Mouse (Mus musculus) frontal cortex, postnatal 10 days (tissue): Measurements from ENCODE around the gene Sort1.

ENCODE experiments used
- DNase-seq, 2 experiments: peaks; one replicate each; pipeline ENCODE4 v3.0.0; 2022; ENCODE audit warnings: low spot score in 2 of 2, mixed read lengths in 1 of 2

Sort1 gene

DNA sequence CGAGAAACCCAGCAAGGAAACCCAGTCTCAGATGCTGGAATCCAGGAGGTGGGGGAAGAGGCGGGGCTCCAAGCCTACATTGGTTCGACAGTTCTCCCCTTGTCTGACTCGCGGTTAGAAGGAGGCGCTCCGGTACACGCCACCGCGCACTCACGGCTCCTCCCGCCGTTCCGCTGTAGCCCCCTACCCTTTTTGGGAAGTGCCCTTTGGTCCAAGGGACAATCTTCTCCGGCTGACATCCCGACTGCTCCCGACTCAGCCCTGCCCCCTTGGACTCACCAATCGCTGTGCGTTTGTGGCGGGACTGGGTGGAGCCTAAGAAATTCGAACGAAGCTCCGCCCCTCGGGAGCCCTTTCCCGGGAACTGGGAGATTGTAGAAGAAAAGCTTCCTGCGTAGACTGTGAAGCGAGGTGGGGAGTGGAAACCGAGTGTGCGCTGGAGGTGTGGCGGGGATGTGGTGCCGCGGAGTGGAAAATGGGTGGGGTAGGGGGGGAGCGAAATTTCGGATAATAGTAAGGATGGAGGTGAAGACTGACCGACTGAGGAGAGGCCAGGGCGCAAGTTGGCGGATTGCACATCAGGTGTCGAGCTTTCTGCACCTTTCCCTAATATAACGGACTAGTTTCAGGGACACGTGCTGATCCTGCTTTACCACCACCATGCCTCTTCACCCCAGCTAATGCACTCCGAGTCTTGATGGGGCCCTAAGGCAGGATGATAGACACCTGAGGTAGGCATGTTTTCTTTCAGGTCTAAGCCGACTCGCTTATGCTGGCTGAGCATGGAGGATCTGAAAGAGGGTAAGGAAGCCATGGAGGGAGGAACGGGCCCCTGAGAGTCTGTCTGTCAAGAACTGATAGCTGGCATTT, 99.8 kb downstream of the Sort1 start, which contains the start of gene Psrc1:
Gene Psrc1 (plus strand): TSS at position 355 of the 870 bp plus-strand sequence.
- peak; percentile 72 to 86 for DNase-seq

DNA sequence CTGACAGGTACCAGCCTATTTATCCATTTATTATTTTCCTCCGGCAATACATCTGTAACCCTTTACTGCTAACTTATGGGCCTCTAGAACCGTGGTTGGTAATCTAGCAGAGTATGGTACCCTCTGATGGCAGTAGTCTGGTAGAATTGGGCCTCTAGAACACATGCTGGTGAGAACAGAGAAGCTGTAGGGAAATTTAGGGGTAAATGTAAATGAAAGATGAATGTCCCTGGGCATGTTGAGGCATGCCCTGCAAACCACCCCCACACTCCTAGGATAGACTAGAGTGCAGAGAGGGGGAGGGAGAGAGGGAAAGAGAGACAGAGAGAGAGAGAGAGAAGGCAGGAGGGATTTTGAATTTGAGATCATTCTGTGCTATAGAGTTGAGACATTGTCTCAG, 100.5 kb downstream of the Sort1 start:
- DNase-seq, result no peak

- DNase-seq, result peak in 1 of 2 experiments; percentile 44
Measured at GRCm38 (mm10) chr3:108386186-108386585, 102.3 kb downstream of the Sort1 start.

DNA sequence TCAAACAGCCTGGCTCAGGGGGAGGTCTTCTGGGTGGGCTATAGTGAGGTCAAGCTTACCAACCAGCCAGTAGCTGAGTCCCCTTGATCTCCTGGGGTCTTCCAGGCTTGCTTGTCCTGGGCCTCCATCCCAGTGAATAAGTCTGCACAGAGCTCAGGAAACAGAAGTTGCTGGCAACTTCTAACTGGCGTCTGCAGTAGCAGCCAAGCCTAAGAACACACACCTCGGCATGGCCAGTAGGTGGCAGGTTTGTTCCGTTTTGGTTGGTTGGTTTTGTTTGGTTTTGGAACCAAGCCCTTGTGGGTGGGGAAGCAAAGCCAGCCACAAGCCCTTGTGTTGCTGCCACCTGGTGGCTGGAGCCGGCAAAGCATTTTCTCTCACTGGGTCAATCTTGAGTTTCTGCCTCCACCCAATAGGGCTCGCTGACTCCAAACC, 105.2 kb downstream of the Sort1 start:
- DNase-seq, result peak; percentile 89 to 92

DNA sequence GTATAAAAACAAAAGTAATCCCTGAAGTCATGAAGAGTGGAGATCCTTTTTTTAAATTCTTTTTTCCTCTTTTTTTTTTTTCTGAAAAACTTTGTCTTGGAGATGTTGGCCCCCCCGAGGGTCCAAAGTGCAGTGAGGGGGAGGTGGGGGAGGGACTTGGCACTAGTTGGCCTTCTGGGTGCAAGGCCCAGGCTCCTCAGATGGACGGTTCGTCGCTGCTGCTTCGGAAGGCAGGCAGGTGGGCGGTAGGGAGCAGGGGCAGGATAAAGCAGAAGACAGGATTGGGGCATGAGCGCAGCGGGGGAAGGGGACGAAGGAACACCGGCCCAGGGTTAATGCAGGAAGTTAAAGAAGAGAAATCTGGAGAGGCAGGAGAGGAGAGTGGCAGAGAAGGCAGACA, 108.4 kb downstream of the Sort1 start:
- no peak for DNase-seq

DNA sequence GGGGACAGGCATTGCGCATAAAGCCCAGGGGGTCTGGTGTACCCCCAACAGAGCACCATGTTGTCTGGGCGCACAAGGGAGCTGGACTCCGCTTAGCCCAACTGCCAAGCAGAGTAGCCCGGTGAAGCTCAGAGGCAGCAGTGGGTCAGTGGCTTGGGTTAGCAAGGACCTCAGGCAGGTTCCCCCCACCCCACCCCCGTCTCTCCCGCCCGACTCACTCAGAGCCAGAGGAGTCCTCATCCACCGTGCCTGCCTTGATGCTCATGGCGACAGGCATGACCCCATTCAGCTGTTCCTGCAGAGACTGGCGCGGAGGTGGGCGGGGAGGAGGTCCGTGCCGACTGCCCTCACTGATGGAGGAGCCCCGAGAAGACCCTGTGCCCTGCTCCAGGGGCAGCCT, 108.9 kb downstream of the Sort1 start:
- no peak for DNase-seq

GRCm38 (mm10) chr3:108398281-108398680, 114.4 kb downstream of the Sort1 start:
- no peak for DNase-seq

DNA sequence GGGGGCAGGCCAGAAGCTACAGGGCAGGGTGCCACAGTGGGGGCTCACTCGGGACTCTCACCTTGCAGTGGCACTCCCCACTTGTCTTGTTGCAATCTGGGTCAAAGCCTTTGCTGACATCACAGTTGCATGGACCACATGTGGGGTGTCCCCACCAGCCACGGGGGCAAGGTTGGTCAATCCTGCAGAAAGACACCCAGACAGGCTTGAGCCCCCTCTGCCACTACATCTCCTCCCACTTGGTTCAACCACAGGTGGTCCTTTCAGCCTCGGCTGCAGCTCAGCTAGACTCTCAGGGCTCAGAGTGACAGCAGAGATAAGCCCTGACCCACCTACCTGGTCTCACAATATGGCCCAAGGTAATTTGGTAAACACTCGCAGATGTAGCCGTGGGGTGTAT, 116.6 kb downstream of the Sort1 start:
- no peak for DNase-seq

GRCm38 (mm10) chr3:108401692-108402527, 118.0 kb downstream of the Sort1 start:
- DNase-seq, result peak; percentile 82 to 87

- DNase-seq, result no peak
Measured at GRCm38 (mm10) chr3:108402528-108402920, 118.6 kb downstream of the Sort1 start.

- no peak for DNase-seq
Measured at GRCm38 (mm10) chr3:108405536-108406305, 121.8 kb downstream of the Sort1 start.

DNA sequence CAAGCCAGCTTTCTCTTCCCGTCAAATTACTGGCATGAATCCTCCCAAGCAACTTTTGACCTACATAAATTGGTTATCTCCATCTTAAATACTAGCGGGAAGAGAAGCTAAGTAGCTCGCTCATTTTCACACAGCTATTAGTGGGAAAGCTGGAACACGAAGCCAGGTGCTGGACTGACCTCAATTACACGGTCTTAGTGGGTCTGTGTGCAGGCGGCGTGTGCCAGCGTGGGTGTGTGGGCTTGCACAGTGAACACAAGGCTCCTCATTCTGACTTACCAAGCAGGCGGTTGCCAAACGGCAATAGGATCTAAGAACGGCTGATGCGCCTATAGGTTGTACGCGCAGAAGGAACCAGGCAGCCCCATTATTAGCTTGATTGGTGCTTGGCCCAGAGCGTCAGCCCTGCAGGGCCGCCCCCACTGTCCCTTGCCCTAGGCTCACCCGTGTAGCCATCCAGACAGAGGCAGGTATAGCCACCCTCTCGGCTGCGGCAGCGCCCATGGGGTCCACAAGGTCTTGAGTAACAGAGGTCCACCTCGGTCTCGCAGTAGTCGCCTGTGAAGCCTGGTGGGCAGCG, 122.5 kb downstream of the Sort1 start:
- no peak for DNase-seq

DNA sequence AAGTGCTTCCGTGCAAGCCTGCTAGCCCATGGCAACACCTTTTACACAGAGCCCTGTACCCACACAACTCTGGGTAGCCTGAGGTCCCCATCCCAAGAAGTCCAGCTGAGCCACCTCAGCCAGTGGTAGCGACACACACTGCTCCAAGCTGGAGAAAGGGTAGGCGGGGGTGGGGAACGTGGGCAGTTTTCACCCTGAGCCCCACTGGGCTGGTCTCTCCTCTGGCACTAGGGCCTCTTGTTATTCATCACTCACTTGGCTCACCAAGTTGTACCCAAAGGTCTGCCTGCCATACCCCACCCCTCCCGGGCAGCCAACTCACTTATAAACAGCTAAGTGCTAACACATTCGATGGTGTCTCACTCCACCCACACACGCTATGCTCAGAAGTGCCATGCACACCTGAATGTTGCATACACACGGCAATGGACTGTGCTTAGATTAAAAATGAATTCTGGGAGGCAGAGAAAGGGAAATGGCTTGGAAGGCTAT, 124.7 kb downstream of the Sort1 start:
- DNase-seq, result no peak

GRCm38 (mm10) chr3:108409656-108410358, 125.9 kb downstream of the Sort1 start:
- DNase-seq, result no peak

GRCm38 (mm10) chr3:108410359-108410714, 126.5 kb downstream of the Sort1 start:
- no peak for DNase-seq
